In genomic region chr1:175691686-175692245, GRCm38 (mm10) we compare ENCODE assay signal across 9 mouse cellular contexts. TPM values are rescaled to one million over a fixed set of nuclear protein-coding genes. Genes with fewer than 3 reads are reported as not detected.
DNase-seq lines count a peak whose midpoint lies in the region; ATAC-seq lines count a peak whose summit lies in the region.
"Had no signal": no experiment of that assay in that cellular context is flagged by ENCODE, and none has a peak within 500 bp of the region (broad histone marks: within the 10 kb centered on the region; RNA-seq: fewer than 3 reads in every experiment).

No protein-coding gene starts in this region.

- H3K4me1 ChIP-seq in intestine, embryonic 14.5 days (replicated peaks; ENCODE audit: control insufficient read depth, insufficient read depth, low read length) = peaks cover 8% of the 10 kb centered on the region; the same call in 1 of the 2 replicates
- peaks cover 30% of the 10 kb centered on the region for H3K4me1 ChIP-seq in midbrain, embryonic 12.5 days

- H3K27ac ChIP-seq in intestine, embryonic 14.5 days (ENCODE audit: low read depth) = peak overlapping the region; percentile 59
- H3K27ac ChIP-seq in midbrain, embryonic 12.5 days (replicated peaks) = peak overlapping the region; percentile 89

- peak overlapping the region; percentile 72 for H3K4me3 ChIP-seq in intestine, embryonic 14.5 days (ENCODE audit: low read depth, low read length)
- H3K4me3 ChIP-seq in midbrain, embryonic 12.5 days = peak overlapping the region; percentile 79

- peak overlapping the region; percentile 78 for H3K9ac ChIP-seq in intestine, embryonic 14.5 days (ENCODE audit: low read length)
- peak overlapping the region; percentile 76 for H3K9ac ChIP-seq in midbrain, embryonic 12.5 days (replicated peaks)

- DNase-seq in adrenal gland, postnatal 10 days = peak; percentile 14
- DNase-seq in adrenal gland, postnatal 25 days = no peak
- DNase-seq in thymus, postnatal 0 days (ENCODE audit: low spot score) = peak; percentile 7
- no peak for DNase-seq in thymus, postnatal 25 days
- peak; percentile 75 for DNase-seq in intestine, embryonic 14.5 days (ENCODE audit: low spot score)
- DNase-seq in left cerebral cortex, adult 9 months (ENCODE audit: low spot score in 2 of 2) = no peak
- DNase-seq in right cerebral cortex, postnatal 14 days = no peak

- no peaks in the 10 kb centered on the region for H3K27me3 ChIP-seq in intestine, embryonic 14.5 days (replicated peaks; ENCODE audit: control insufficient read depth, insufficient read depth, low read length)
- no peaks in the 10 kb centered on the region for H3K27me3 ChIP-seq in midbrain, embryonic 12.5 days

- ATAC-seq in intestine, embryonic 14.5 days (replicated peaks; ENCODE audit: low FRiP score, low TSS enrichment, low read depth) = no peak
- no peak for ATAC-seq in midbrain, embryonic 12.5 days (ENCODE audit: low FRiP score, low read depth)

- peak overlapping the region; percentile 76 for H3K4me2 ChIP-seq in intestine, embryonic 14.5 days (ENCODE audit: low read length)
- H3K4me2 ChIP-seq in midbrain, embryonic 12.5 days (replicated peaks) = peak overlapping the region; percentile 68

- H3K36me3 ChIP-seq in intestine, embryonic 14.5 days (ENCODE audit: control insufficient read depth, insufficient read depth, low read length) = peaks cover 12% of the 10 kb centered on the region; the same call in 1 of the 2 replicates
- H3K36me3 ChIP-seq in midbrain, embryonic 12.5 days = peaks cover 15% of the 10 kb centered on the region

- H3K9me3 ChIP-seq in intestine, embryonic 14.5 days (ENCODE audit: control insufficient read depth, low read length) = no peaks in the 10 kb centered on the region
- H3K9me3 ChIP-seq in midbrain, embryonic 12.5 days = no peaks in the 10 kb centered on the region

- under 1% methylated on average over 22 of the region's 22 CpGs for WGBS in intestine, embryonic 14.5 days
- WGBS in midbrain, embryonic 12.5 days = 1% methylated on average over 22 of the region's 22 CpGs

RNA-seq across cellular contexts. Expression of gene Opn3, which starts 0.8 kb away (rescaled TPM):
- total RNA-seq in adrenal gland, postnatal 10 days (2021) = 1 to 10 TPM; 5.1 to 5.5 TPM
- total RNA-seq in adrenal gland, postnatal 25 days (2021) = 7.2 and 10.4 TPM in 2 replicates
- polyA plus RNA-seq in thymus, postnatal 0 days (2015; fragmentation: Nextera tagmentation; extraction: Ambion mirVana) = 3.1 and 3.2 TPM in 2 replicates
- 8.5 and 11.3 TPM in 2 replicates for polyA plus RNA-seq in intestine, embryonic 14.5 days (2014; fragmentation: Nextera tagmentation; extraction: Ambion mirVana)
- 10.8 and 11.9 TPM in 2 replicates for polyA plus RNA-seq in midbrain, embryonic 12.5 days (2016; fragmentation: Nextera tagmentation; extraction: Ambion mirVana)

RNA-seq across cellular contexts. Expression of gene Chml, which starts 0.9 kb away (rescaled TPM):
- 1 to 10 TPM; 6.0 to 8.7 TPM for total RNA-seq in adrenal gland, postnatal 10 days (2021)
- total RNA-seq in adrenal gland, postnatal 25 days (2021) = 9.1 and 10.3 TPM in 2 replicates
- polyA plus RNA-seq in thymus, postnatal 0 days (2015; fragmentation: Nextera tagmentation; extraction: Ambion mirVana) = 1.7 and 1.8 TPM in 2 replicates
- 4.1 and 4.2 TPM in 2 replicates for polyA plus RNA-seq in intestine, embryonic 14.5 days (2014; fragmentation: Nextera tagmentation; extraction: Ambion mirVana)
- polyA plus RNA-seq in midbrain, embryonic 12.5 days (2016; fragmentation: Nextera tagmentation; extraction: Ambion mirVana) = 7.8 and 8.9 TPM in 2 replicates

RNA-seq across cellular contexts. Expression of gene Wdr64, which starts 6.6 kb away (rescaled TPM):
- not detected for total RNA-seq in adrenal gland, postnatal 10 days (2021)
- total RNA-seq in adrenal gland, postnatal 25 days (2021) = not detected in 2 replicates
- polyA plus RNA-seq in thymus, postnatal 0 days (2015; fragmentation: Nextera tagmentation; extraction: Ambion mirVana) = not detected in 2 replicates
- polyA plus RNA-seq in intestine, embryonic 14.5 days (2014; fragmentation: Nextera tagmentation; extraction: Ambion mirVana) = not detected in 2 replicates
- polyA plus RNA-seq in midbrain, embryonic 12.5 days (2016; fragmentation: Nextera tagmentation; extraction: Ambion mirVana) = not detected in 2 replicates
- total RNA-seq: hematopoietic stem cell, adult 5-6 weeks had no signal

Comparison
In these comparisons a context has a peak if more than half of its experiments do, and no peak if none do; other contexts are left out.
1. DNase-seq: peak in adrenal gland, postnatal 10 days (single experiment), thymus, postnatal 0 days (single experiment) and intestine, embryonic 14.5 days (single experiment); none in adrenal gland, postnatal 25 days (single experiment), thymus, postnatal 25 days (single experiment), left cerebral cortex, adult 9 months (0 of 2) and right cerebral cortex, postnatal 14 days (single experiment).